Mouse (Mus musculus) heart, adult 2 months (tissue): Measurements from ENCODE around the gene Tiam1. TPM values are rescaled to one million over a fixed set of nuclear protein-coding genes. Genes with fewer than 3 reads are reported as not detected.
A peak's percentile ranks its signal among the peaks of the same experiment; 100 is the strongest.

ENCODE experiments used
- DNase-seq, 2 experiments: peaks; one replicate each; pipeline ENCODE4 v3.0.0; 2021
- H3K27ac ChIP-seq: fragments of 200-600 bp; 2 replicates; pipeline ENCODE4 v1.8.1; 2022
- H3K27me3 ChIP-seq: fragments of 200-500 bp; 2 replicates; pipeline ENCODE4 v1.6.1; 2012; ENCODE audit warnings: mild to moderate bottlenecking, low read length, inconsistent platforms, mixed read lengths; ENCODE audit not compliant: control insufficient read depth, insufficient read depth
- H3K36me3 ChIP-seq: fragments of 200-500 bp; 2 replicates; pipeline ENCODE4 v1.6.1; 2012; ENCODE audit warnings: low read length, inconsistent platforms; ENCODE audit not compliant: control insufficient read depth, insufficient read depth
- H3K4me1 ChIP-seq: fragments of 200-500 bp; 2 replicates; pipeline ENCODE4 v1.6.1; 2011; ENCODE audit warnings: low read length; ENCODE audit not compliant: control insufficient read depth, insufficient read depth
- H3K4me3 ChIP-seq: fragments of 200-600 bp; 2 replicates; pipeline ENCODE4 v1.8.1; 2022
- H3K79me2 ChIP-seq: fragments of 200-500 bp; replicated peaks from 2 replicates; pipeline ENCODE4 v1.6.1; 2012; ENCODE audit warnings: mild to moderate bottlenecking, inconsistent platforms, low read length, moderate library complexity, mixed read lengths; ENCODE audit not compliant: control insufficient read depth, insufficient read depth
- H3K9ac ChIP-seq: fragments of 200-500 bp; 2 replicates; pipeline ENCODE4 v1.6.1; 2012; ENCODE audit warnings: low read depth, mild to moderate bottlenecking, control low read depth, inconsistent platforms, low read length, mixed read lengths
- CTCF ChIP-seq: fragments of 200-600 bp; IDR thresholded peaks from 2 replicates; pipeline ENCODE4 v1.8.1; 2022; ENCODE audit warnings: antibody characterized with exemption, mild to moderate bottlenecking, moderate library complexity
- EP300 ChIP-seq: fragments of 200-500 bp; IDR thresholded peaks from 2 replicates; pipeline ENCODE4 v1.6.1; 2011; ENCODE audit warnings: low read depth, low read length, control low read depth; ENCODE audit not compliant: insufficient read depth
- POLR2A ChIP-seq: fragments of 200-500 bp; IDR thresholded peaks from 2 replicates; pipeline ENCODE4 v1.6.1; 2011; ENCODE audit warnings: mild to moderate bottlenecking, low read depth, low read length, control low read depth; ENCODE audit not compliant: insufficient read depth
- WGBS: fragments of 180-500 bp; shearing (Covaris S2); methylation state at CpG from one replicate; pipeline ENCODE4 v1.1.7; 2018; 5-methylcytosine and 5-hydroxymethylcytosine counted together
- intact Hi-C: fragments of 180-260 bp; cut with DNase I; formaldehyde crosslinking; loops from one replicate; pipeline ENCODE4 v1.15.1; 2025
- polyA plus RNA-seq: library from polyadenylated mRNA; depleted of rRNA; stranded (reverse); fragments of >200 nt; gene quantifications from 2 replicates; pipeline ENCODE4 v1.2.3, GENCODE M21; 2012
- total RNA-seq, 2 experiments: library from RNA; stranded (reverse); gene quantifications; 2 replicates each; pipeline ENCODE4 v1.2.3; 2021

Tiam1 gene
- total and polyA plus RNA-seq, 3 experiments, result 2.3 to 7.9 (median 4.4) TPM

DNA sequence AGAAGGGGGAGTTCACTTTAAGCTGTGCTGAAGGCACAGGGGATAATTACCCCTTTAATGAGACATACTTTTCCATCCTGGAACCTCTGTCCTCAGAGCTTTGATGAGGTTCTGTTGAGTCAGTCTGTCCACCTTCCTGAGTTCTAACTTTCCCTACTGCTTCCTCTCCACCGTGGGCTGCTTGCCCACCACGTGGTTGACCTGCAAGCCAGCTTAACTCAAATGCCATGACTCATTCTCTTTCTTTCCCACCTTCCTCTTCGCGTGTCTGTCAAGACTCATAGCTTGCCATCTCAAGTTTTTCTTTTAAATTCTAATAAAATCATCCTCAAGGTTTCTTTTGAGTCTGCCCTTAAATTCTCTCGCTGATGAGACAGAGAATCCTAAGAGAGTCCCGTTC is 37.4 kb upstream of the Tiam1 start:
- Histone ChIP-seq H3K27me3 (no peaks in the 10 kb centered on the region), H3K4me1 (no peaks in the 10 kb centered on the region), H3K27ac (no peak overlapping the region), H3K36me3 (no peaks in the 10 kb centered on the region), H3K9ac (no peak overlapping the region), H3K4me3 (no peak overlapping the region), H3K79me2 (no peaks in the 10 kb centered on the region)
- intact Hi-C loops, result no loop called here
- WGBS, result 69% methylated on average over 6 of the region's 6 CpGs
- TF ChIP-seq EP300 (no peak), POLR2A (no peak), CTCF (no peak)
- no peak for DNase-seq

DNA sequence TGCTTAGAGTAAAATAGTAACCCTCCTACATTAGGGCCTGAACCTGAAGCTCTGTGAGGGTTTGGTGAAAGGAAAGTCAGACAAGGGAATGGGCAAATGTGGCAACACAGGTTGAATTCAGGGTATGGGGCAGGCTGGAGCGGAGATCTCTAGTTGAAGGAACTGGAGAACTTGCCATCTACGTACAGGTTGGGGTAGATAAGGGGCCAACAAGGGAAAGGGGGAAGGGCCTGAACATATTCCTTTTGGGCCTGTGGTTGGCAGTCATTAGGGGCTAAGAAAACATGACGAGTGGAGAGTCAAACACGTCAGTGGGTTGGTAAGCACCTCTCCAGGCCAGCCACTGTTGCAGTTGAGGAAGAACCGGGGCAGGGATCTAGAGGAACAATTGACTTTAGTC is 36.3 kb upstream of the Tiam1 start:
- H3K27me3 ChIP-seq, result no peaks in the 10 kb centered on the region
- no peak overlapping the region for H3K9ac ChIP-seq
- TF ChIP-seq EP300, result no peak
- no peak for TF ChIP-seq CTCF
- no peak for TF ChIP-seq POLR2A
- H3K79me2 ChIP-seq, result no peaks in the 10 kb centered on the region
- 95% methylated on average over 5 of the region's 5 CpGs for WGBS
- intact Hi-C loops, result no loop called here
- DNase-seq, result no peak
- H3K4me3 ChIP-seq, result no peak overlapping the region
- H3K4me1 ChIP-seq, result no peaks in the 10 kb centered on the region
- no peaks in the 10 kb centered on the region for H3K36me3 ChIP-seq
- no peak overlapping the region for H3K27ac ChIP-seq

DNA sequence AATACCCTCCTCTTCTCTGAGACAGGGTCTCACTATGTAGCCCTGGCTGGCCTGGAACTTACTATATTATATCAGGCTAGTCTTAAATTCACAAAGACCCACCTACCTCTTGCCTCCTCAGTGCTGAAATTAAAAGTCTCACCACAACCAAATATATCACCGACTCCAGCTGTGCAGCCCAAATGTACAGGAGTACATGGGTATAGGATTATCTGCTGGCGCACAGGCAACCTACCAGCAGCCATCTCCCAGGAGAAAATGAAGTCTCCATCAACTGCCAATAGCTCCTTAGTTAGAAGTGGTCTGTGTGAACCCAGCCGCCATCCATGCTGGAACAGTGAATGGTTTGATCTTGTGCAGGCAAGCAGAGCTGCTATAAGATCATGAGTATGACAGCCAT is 34.8 kb upstream of the Tiam1 start:
- Histone ChIP-seq H3K36me3 (no peaks in the 10 kb centered on the region), H3K27ac (no peak overlapping the region), H3K9ac (no peak overlapping the region), H3K79me2 (no peaks in the 10 kb centered on the region), H3K27me3 (no peaks in the 10 kb centered on the region), H3K4me3 (no peak overlapping the region), H3K4me1 (no peaks in the 10 kb centered on the region)
- DNase-seq, result no peak
- TF ChIP-seq EP300 (no peak), CTCF (no peak), POLR2A (no peak)
- 90% methylated on average over 3 of the region's 3 CpGs for WGBS
- intact Hi-C loops, result no loop called here

DNA sequence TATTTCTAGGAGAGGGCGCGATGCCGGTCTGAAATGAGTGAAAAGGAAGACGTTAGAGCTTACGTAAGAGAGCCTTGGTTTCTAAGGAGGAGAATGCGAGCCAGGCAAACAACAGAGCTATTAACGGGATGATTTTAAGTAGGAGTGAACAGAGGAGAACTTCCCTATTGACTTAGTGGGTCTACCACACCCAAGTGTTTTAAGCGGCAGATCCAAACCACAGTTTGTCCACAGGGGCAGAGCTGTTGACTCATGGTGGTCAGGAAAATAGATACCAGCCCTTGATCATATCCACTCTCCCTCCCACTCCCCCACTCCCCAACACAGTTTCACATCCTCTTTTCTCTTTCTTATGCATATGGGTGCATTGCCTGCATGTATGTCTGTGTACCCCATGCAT is 33.9 kb upstream of the Tiam1 start:
- H3K36me3 ChIP-seq, result no peaks in the 10 kb centered on the region
- H3K4me1 ChIP-seq, result no peaks in the 10 kb centered on the region
- intact Hi-C loops, result no loop called here
- DNase-seq, result peak in 1 of 2 experiments; percentile 38
- 64% methylated on average over 8 of the region's 8 CpGs for WGBS
- no peaks in the 10 kb centered on the region for H3K27me3 ChIP-seq
- no peak overlapping the region for H3K9ac ChIP-seq
- H3K79me2 ChIP-seq, result no peaks in the 10 kb centered on the region
- H3K27ac ChIP-seq, result no peak overlapping the region
- no peak for TF ChIP-seq POLR2A
- no peak for TF ChIP-seq EP300
- TF ChIP-seq CTCF, result no peak
- no peak overlapping the region for H3K4me3 ChIP-seq

DNA sequence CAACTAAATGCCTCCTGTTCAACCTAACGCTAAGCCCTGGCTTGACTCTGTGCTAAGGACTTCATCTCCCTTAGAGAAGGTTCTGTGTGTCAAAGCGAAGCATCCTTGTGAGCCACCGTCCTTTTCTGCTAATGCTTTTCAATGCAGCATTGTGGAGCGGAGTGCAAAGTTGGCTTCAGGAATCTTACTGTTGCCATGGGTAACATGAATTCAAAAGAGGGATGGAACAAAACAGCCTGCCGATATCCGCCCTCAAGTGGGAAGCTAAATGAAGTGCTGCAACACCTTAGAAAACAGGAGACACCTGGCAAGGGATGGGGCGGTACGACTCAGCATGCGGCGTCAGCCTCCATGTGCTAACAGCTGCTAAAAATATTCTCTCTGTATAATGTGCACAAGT is 32.9 kb upstream of the Tiam1 start:
- no peaks in the 10 kb centered on the region for H3K79me2 ChIP-seq
- intact Hi-C loops, result no loop called here
- no peak for DNase-seq
- H3K27me3 ChIP-seq, result no peaks in the 10 kb centered on the region
- no peaks in the 10 kb centered on the region for H3K36me3 ChIP-seq
- no peak overlapping the region for H3K4me3 ChIP-seq
- H3K9ac ChIP-seq, result no peak overlapping the region
- H3K4me1 ChIP-seq, result no peaks in the 10 kb centered on the region
- no peak overlapping the region for H3K27ac ChIP-seq
- 38% methylated on average over 10 of the region's 10 CpGs for WGBS
- TF ChIP-seq CTCF (no peak), POLR2A (no peak), EP300 (no peak)

DNA sequence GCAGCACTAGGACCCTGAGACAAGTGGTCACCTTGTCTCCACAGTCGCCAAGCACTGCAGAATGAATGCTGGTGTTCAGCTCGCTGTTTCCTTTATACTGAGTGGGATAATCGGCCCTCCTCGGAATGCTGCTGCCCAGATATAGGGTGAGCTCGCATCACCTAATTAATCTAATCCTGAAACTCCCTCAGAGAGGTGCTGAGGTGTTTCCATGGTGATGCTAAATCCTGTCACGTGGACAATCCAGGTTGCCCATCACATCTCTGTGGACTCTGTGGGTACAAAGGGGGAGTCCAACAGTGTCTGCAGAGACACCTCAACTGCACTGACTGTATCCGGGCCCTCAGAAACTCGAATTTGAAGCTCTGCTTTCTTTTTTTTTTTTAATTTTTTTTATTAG is 27.8 kb upstream of the Tiam1 start:
- H3K9ac ChIP-seq, result no peak overlapping the region
- H3K36me3 ChIP-seq, result no peaks in the 10 kb centered on the region
- no peaks in the 10 kb centered on the region for H3K4me1 ChIP-seq
- no peak overlapping the region for H3K27ac ChIP-seq
- H3K79me2 ChIP-seq, result no peaks in the 10 kb centered on the region
- intact Hi-C loops, result no loop called here
- H3K27me3 ChIP-seq, result no peaks in the 10 kb centered on the region
- no peak for TF ChIP-seq EP300
- TF ChIP-seq CTCF, result no peak
- TF ChIP-seq POLR2A, result no peak
- no peak for DNase-seq
- WGBS, result 80% methylated on average over 8 of the region's 8 CpGs
- no peak overlapping the region for H3K4me3 ChIP-seq

DNA sequence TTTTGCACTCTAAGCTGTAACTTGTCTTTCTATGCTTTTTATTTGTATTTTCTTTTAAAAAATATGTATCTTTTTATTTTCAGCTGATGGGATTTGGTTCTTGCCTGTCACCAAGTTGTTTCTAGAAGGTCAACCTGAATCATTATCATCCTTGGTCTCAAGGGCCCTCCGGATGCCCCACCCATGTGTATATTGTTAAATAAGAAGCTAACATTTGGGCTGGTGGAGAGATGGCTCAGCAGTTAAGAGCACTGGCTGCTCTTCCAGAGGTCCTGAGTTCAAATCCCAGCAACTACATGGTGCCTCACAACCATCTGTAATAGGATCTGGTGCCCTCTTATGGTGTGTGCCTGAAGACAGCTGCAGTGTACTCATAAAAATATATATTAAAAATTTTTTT is 27.1 kb upstream of the Tiam1 start:
- no peak for DNase-seq
- Histone ChIP-seq H3K9ac (no peak overlapping the region), H3K27me3 (no peaks in the 10 kb centered on the region), H3K4me1 (no peaks in the 10 kb centered on the region), H3K27ac (no peak overlapping the region), H3K4me3 (no peak overlapping the region), H3K79me2 (no peaks in the 10 kb centered on the region), H3K36me3 (no peaks in the 10 kb centered on the region)
- WGBS, result 79% methylated on average over 1 of the region's 1 CpGs
- no peak for TF ChIP-seq POLR2A
- TF ChIP-seq EP300, result no peak
- no peak for TF ChIP-seq CTCF
- intact Hi-C loops, result no loop called here
